Mouse (Mus musculus): ENCODE measurements around the gene Dennd1a.

DNA sequence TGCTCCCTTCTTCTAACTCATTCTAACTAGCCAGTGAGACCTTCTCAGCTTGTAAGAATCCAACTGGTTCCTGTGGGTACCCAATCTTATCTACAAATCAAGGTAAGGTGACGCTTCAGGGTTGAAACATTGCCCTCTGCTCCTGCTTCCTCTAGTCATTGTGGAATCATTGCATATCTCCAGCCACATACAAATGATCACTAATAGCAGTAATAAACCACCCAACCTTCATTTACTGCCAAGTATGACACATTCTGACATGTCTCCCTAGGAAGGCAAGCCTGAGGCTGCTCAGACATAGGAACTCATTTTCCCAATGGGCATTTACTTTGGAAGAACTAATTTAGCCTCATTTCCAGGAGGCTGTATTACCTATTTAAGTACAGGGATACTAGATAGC lies 18.0 kb upstream of the Dennd1a start:
- no peak for TF ChIP-seq CTCF (IDR thresholded peaks at IDR 0.05; ENCODE audit: low read depth)
- TF ChIP-seq EP300 (IDR thresholded peaks at IDR 0.05; ENCODE audit: low read depth) = no peak

Measured in liver, postnatal 0 days (tissue).